ENCODE assay signal across 8 mouse cellular contexts in the genomic region with DNA sequence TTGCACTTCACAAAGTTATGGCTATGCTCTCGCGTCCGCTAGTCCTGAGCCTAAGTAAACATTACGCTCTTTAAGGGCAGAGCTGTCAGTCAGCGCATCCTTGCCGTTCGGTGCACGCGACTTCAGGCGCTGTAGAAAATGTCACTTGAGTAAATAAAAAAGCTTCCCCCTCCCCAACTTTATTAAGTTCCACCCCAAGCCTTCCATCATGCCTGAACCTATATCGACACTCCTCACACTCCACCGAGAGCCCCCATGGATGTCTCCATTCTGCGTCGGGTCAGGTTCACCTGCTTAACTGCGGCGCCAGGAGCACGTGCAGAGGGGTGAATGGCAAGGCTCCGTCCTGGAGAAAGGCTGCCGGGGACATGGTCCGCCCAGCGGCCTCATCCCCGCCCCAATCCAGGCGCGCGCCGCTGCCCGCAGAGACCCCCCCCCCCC. TPM values are rescaled to one million over a fixed set of nuclear protein-coding genes. Genes with fewer than 3 reads are reported as not detected.
DNase-seq lines count a peak whose midpoint lies in the region; ATAC-seq and TF ChIP-seq lines count a peak whose summit lies in the region.

No protein-coding gene starts in this region.

- ATAC-seq in inflammation-experienced regulatory T-cells, adult 6 months = peak; percentile 38
- peak; percentile 79 for ATAC-seq in midbrain, postnatal 0 days (ENCODE audit: low FRiP score)

- no peaks in the 10 kb centered on the region for H3K27me3 ChIP-seq in cerebellum, adult 2 months (ENCODE audit: control insufficient read depth, insufficient read depth, low read length)
- H3K27me3 ChIP-seq in testis, adult 2 months (ENCODE audit: control insufficient read depth, insufficient read depth, low read length) = no peaks in the 10 kb centered on the region
- H3K27me3 ChIP-seq in midbrain, postnatal 0 days (ENCODE audit: insufficient read depth, low read length) = no peaks in the 10 kb centered on the region

- peak overlapping the region; percentile 90 for H3K4me3 ChIP-seq in cerebellum, adult 2 months (replicated peaks; ENCODE audit: insufficient read depth, low read depth, low read length)
- peak overlapping the region; percentile 85 for H3K4me3 ChIP-seq in testis, adult 2 months (ENCODE audit: control insufficient read depth, low read depth, low read length)
- peak overlapping the region; percentile 74 for H3K4me3 ChIP-seq in midbrain, postnatal 0 days (ENCODE audit: low read depth, low read length)

- H3K9ac ChIP-seq in midbrain, postnatal 0 days (replicated peaks; ENCODE audit: low read length, poor library complexity, severe bottlenecking) = peak overlapping the region; percentile 91

- intact Hi-C loops in gastrocnemius, postnatal 36 days (cut with DNase I) = no loop called here

- no peak for TF ChIP-seq POLR2A in cerebellum, adult 2 months (IDR thresholded peaks at IDR 0.05; ENCODE audit: borderline replicate concordance, insufficient read depth, low read length)
- no peak for TF ChIP-seq POLR2A in testis, adult 2 months (IDR thresholded peaks at IDR 0.05; ENCODE audit: control insufficient read depth, low read depth, low read length)

- TF ChIP-seq CTCF in cerebellum, adult 2 months (IDR thresholded peaks at IDR 0.05; ENCODE audit: borderline replicate concordance, insufficient read depth, low read depth, low read length) = no peak
- no peak for TF ChIP-seq CTCF in testis, adult 2 months (IDR thresholded peaks at IDR 0.05; ENCODE audit: control insufficient read depth, insufficient read depth, insufficient replicate concordance, low read depth, low read length)
- no peak for TF ChIP-seq CTCF in midbrain, postnatal 0 days (IDR thresholded peaks at IDR 0.05)

- H3K4me1 ChIP-seq in cerebellum, adult 2 months (ENCODE audit: control insufficient read depth, insufficient read depth, low read length) = no peaks in the 10 kb centered on the region
- peaks cover 3% of the 10 kb centered on the region; the same call in 1 of the 2 replicates for H3K4me1 ChIP-seq in testis, adult 2 months (ENCODE audit: control insufficient read depth, insufficient read depth, low read length)
- H3K4me1 ChIP-seq in midbrain, postnatal 0 days (ENCODE audit: insufficient read depth, low read length) = peaks cover 5% of the 10 kb centered on the region; the same call in 1 of the 2 replicates

- H3K4me2 ChIP-seq in midbrain, postnatal 0 days (ENCODE audit: low read depth, low read length, poor library complexity, severe bottlenecking) = peak overlapping the region; percentile 76

- H3K27ac ChIP-seq in cerebellum, adult 2 months (ENCODE audit: insufficient read depth, low read length) = no peak overlapping the region
- peak overlapping the region; percentile 18; the same call in 1 of the 2 replicates for H3K27ac ChIP-seq in testis, adult 2 months (ENCODE audit: control insufficient read depth, insufficient read depth, low read depth, low read length)
- H3K27ac ChIP-seq in midbrain, postnatal 0 days (ENCODE audit: low read depth, low read length) = peak overlapping the region; percentile 73

- no peak for DNase-seq in cerebellum, adult 2 months
- no peak for DNase-seq in cerebellum, postnatal 14 days
- DNase-seq in testis, postnatal 10 days (ENCODE audit: low spot score) = no peak
- peak; percentile 10 for DNase-seq in midbrain, postnatal 0 days (ENCODE audit: low spot score)
- no peak for DNase-seq in urinary bladder, postnatal 25 days (ENCODE audit: low spot score)
- no peak for DNase-seq in gastrocnemius, postnatal 36 days

- H3K9me3 ChIP-seq in midbrain, postnatal 0 days (ENCODE audit: low read length) = no peaks in the 10 kb centered on the region

- no peaks in the 10 kb centered on the region for H3K36me3 ChIP-seq in testis, adult 2 months (ENCODE audit: control insufficient read depth, insufficient read depth, low read length)
- H3K36me3 ChIP-seq in midbrain, postnatal 0 days (ENCODE audit: insufficient read depth, low read length) = 0 out of 2 replicates have a peak, but pooled peaks cover 5% of the 10 kb centered on the region

- WGBS in cerebellum, adult 2 months = under 1% methylated on average over 27 of the region's 27 CpGs
- WGBS in midbrain, postnatal 0 days = 1% methylated on average over 27 of the region's 27 CpGs

RNA-seq across cellular contexts. Expression of gene Trmt11, which starts 0.4 kb away (rescaled TPM):
- 7.0 and 7.2 TPM in 2 replicates for polyA plus RNA-seq in cerebellum, adult 2 months (2012; rRNA removed)
- 0.87 and 0.91 TPM in 2 replicates for polyA plus RNA-seq in testis, adult 2 months (2012; rRNA removed)
- polyA plus RNA-seq in inflammation-experienced regulatory T-cells, adult 6 months (2017; shearing (Covaris generic)) = 10 to 100 TPM; 43.4 to 54.5 (median 44.6) TPM
- total RNA-seq in midbrain, postnatal 0 days (2014; rRNA removed) = 6.5 and 13.4 TPM in 2 replicates
- polyA plus RNA-seq in midbrain, postnatal 0 days (2015; fragmentation: Nextera tagmentation; extraction: Ambion mirVana) = 15.5 and 17.4 TPM in 2 replicates
- total RNA-seq in gastrocnemius, postnatal 36 days (2021) = 1 to 10 TPM; 2.7 to 4.2 TPM

RNA-seq across cellular contexts. Expression of gene Hint3, which starts 29.3 kb away (rescaled TPM):
- polyA plus RNA-seq in cerebellum, adult 2 months (2012; rRNA removed) = 18.3 and 18.7 TPM in 2 replicates
- 12.5 and 13.1 TPM in 2 replicates for polyA plus RNA-seq in testis, adult 2 months (2012; rRNA removed)
- 10 to 100 TPM; 41.1 to 53.5 (median 46.3) TPM for polyA plus RNA-seq in inflammation-experienced regulatory T-cells, adult 6 months (2017; shearing (Covaris generic))
- 15.1 and 29.5 TPM in 2 replicates for total RNA-seq in midbrain, postnatal 0 days (2014; rRNA removed)
- 12.6 and 13.2 TPM in 2 replicates for polyA plus RNA-seq in midbrain, postnatal 0 days (2015; fragmentation: Nextera tagmentation; extraction: Ambion mirVana)
- total RNA-seq in gastrocnemius, postnatal 36 days (2021) = 10 to 100 TPM; 44.6 to 52.3 TPM
